Mouse (Mus musculus): ENCODE measurements around the gene Gatd1. TPM values are rescaled to one million over a fixed set of nuclear protein-coding genes. Genes with fewer than 3 reads are reported as not detected.
"Not testable (repeated sequence)": the region's sequence is repeated elsewhere in the genome, so short reads cannot be mapped to it uniquely, and the experiment has no call there.

Gatd1 gene
- polyA plus RNA-seq, 1 experiment from 2014 or later = 51.4 TPM

DNA sequence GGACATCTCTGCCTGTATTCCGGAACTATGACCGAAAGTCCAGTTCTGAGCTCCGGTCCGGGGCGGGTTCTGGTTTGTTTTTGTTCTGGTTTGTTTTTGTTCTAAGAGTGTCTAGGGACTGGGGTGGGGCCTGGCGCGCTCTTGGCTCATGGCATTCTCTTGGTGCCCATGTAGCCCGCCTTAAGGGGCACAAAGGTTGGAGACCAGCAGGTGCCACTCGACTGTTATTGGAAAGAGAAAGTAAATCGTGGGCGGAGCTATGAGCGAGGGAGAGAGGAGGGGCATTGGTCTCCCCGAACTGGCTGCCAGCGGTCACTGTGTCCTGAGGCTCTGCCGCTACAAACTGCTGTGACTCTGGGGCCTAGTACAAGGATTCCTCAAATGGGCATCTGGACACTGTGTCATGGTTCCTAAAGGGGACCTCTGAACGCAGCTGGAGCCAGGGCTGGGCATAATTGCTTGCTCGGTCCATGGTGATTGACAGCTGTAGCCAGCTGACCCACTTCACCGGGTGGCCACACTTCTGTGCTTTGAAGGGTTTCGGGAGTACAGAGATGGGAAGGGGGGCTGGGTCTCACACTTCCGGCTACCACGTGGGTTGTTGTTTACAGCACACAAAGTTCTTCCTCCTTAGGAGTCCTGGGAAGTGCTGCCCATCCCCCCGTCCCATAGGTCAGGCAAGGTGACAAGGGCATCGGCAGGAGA lies 41.8 kb upstream of the Gatd1 start:
- Histone ChIP-seq H3K4me2 (peak overlapping the region; percentile 89), H3K4me1 (replicated peaks) (peaks cover 24% of the 10 kb centered on the region), H3K36me3 (peaks cover 36% of the 10 kb centered on the region), H3K9ac (peak overlapping the region; percentile 83), H3K4me3 (peak overlapping the region; percentile 69), H3K27me3 (peaks cover 23% of the 10 kb centered on the region), H3K27ac (replicated peaks) (peak overlapping the region; percentile 71), H3K9me3 (no peaks in the 10 kb centered on the region)
- peak; percentile 52; the same call in 1 of the 2 replicates for ATAC-seq (ENCODE audit: low read depth)
- under 1% methylated on average over 23 of the region's 23 CpGs for WGBS

DNA sequence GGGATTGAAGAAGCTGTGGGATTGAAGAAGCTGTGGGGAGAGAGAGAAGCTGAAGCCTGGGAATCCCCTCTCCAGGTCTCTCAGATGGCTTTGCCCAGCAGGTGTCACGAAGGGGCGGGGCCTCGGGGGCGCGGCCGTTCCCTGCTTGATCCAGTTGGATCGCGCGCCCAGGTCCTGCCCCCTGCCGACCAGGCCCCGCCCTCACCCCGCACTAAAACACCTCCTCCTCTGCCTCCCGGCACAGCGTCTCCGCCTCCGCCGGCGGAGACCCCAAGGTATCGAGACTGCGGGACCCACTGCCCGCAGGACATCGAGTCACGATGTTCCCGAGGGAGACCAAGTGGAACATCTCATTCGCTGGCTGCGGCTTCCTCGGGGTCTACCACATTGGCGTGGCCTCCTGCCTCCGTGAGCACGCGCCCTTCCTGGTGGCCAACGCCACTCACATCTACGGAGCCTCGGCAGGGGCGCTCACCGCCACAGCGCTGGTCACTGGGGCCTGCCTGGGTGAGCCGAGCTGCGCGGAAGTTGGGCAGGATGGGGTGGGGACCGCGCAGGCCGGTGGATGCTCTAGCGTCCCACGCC lies 41.1 kb upstream of the Gatd1 start, which contains the start of gene Pnpla2:
Pnpla2 (plus strand) TSS at position 232 of the 585 bp plus-strand sequence.
- Histone ChIP-seq H3K36me3 (peaks cover 39% of the 10 kb centered on the region), H3K4me1 (replicated peaks) (peaks cover 24% of the 10 kb centered on the region), H3K4me3 (peak within 1 kb of the TSS; percentile 69), H3K9me3 (no peaks in the 10 kb centered on the region), H3K9ac (peak within 1 kb of the TSS; percentile 83), H3K27me3 (peaks cover 16% of the 10 kb centered on the region), H3K4me2 (peak within 1 kb of the TSS; percentile 89), H3K27ac (replicated peaks) (peak within 1 kb of the TSS; percentile 71)
- ATAC-seq (ENCODE audit: low read depth) = peak; percentile 79
- under 1% methylated on average over 45 of the region's 45 CpGs for WGBS

DNA sequence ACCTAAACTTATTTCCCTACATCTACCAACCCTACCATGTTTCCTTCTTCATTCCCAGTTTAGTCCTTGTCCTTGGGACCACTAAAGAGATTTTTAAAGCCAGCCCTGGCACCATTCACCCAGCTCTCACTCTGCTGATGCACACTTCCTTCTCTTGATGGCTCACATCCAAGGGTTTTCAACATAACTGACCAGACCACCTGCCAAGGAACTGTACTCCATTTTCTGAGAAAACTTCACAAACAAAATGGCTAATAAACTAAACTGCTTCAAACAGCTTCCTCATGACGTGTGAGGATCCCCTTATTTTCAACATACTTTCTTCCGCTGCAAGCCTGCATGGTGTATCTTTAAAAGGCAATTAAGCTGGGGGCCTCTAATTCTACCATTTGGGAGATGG lies 39.7 kb upstream of the Gatd1 start:
- peaks cover 28% of the 10 kb centered on the region for H3K4me1 ChIP-seq (replicated peaks)
- peaks cover 39% of the 10 kb centered on the region for H3K36me3 ChIP-seq
- H3K9ac ChIP-seq = no peak overlapping the region
- 0 out of 2 replicates have a peak, but pooled peaks cover 4% of the 10 kb centered on the region for H3K27me3 ChIP-seq
- WGBS = 78% methylated on average over 2 of the region's 2 CpGs
- H3K4me2 ChIP-seq = no peak overlapping the region
- H3K4me3 ChIP-seq = no peak overlapping the region
- H3K27ac ChIP-seq (replicated peaks) = no peak overlapping the region
- ATAC-seq (ENCODE audit: low read depth) = no peak
- no peaks in the 10 kb centered on the region for H3K9me3 ChIP-seq

DNA sequence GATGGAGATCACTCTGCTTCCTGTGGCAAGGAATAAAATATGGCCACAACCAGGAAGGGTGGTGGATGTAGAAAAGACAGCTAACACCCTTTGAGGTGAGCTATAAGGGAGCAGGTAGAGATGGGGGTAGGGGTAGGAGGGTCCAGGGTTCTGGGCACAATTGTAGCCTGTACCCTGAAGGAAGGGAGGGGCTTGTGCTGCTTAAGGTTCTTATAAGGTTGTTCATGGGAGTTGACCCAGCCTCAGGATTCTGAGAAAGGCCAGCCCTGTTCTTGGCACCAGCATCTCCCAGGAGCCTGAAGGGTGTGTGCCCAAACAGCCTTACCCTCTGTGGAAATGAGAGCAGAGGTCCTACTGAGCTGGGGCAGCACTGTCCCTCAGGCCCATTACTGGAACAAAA lies 38.0 kb upstream of the Gatd1 start:
- Histone ChIP-seq H3K9me3 (no peaks in the 10 kb centered on the region), H3K9ac (no peak overlapping the region), H3K4me3 (no peak overlapping the region), H3K27ac (replicated peaks) (no peak overlapping the region), H3K27me3 (no peaks in the 10 kb centered on the region), H3K36me3 (peaks cover 41% of the 10 kb centered on the region), H3K4me2 (no peak overlapping the region), H3K4me1 (replicated peaks) (peaks cover 37% of the 10 kb centered on the region)
- ATAC-seq (ENCODE audit: low read depth) = no peak

DNA sequence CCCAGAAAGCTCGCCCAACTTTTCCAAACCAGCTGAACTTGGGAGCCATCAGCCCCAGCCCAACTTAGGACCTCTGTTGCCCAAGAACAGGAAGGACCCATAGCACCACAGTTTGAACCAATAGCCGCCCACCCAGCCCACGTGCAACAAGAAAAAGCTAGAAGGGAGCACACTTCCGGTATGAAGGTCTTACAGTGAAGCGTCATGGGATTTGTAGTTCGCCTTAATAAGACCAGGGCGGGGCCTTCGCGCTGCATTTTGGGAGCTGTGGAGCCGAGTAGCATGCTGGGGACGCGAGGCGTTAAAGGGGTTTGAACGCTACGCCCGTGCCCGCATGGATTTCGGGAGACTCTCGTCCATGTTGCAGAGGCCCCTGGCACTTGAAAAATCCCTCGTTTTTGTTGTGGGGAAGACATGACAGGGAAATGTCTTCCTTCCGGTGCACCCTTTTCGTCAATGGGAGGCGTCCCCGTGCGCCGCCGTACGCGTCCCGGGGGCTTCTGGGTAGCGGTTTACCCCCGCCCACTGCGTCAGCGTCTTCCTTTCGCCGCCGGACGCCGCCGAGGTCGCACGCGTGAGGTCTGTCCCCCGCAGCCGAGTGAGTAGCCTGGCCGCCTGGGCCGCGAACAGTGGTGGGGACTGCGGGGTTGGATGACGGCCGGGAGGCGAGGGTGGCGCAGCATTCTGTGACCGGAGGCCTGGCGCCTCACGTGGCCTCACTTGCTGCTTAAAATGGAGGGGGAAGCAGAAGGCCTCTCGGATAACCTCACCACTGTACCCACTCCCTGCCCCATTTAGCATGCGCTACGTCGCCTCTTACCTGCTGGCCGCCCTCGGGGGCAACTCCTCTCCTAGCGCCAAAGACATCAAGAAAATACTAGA lies 33.4 kb upstream of the Gatd1 start, which contains the start of gene Rplp2:
Rplp2 (plus strand) TSS at position 261 of the 882 bp plus-strand sequence.
- peaks cover 33% of the 10 kb centered on the region for H3K4me1 ChIP-seq (replicated peaks)
- peak; percentile 94 for ATAC-seq (ENCODE audit: low read depth)
- peak within 1 kb of the TSS; percentile 88 for H3K4me2 ChIP-seq
- WGBS = under 1% methylated on average over 63 of the region's 63 CpGs
- peak within 1 kb of the TSS; percentile 95 for H3K9ac ChIP-seq
- no peaks in the 10 kb centered on the region for H3K9me3 ChIP-seq
- H3K4me3 ChIP-seq = peak within 1 kb of the TSS; percentile 81
- no peaks in the 10 kb centered on the region for H3K27me3 ChIP-seq
- H3K36me3 ChIP-seq = peaks cover 40% of the 10 kb centered on the region
- peak within 1 kb of the TSS; percentile 95 for H3K27ac ChIP-seq (replicated peaks)

DNA sequence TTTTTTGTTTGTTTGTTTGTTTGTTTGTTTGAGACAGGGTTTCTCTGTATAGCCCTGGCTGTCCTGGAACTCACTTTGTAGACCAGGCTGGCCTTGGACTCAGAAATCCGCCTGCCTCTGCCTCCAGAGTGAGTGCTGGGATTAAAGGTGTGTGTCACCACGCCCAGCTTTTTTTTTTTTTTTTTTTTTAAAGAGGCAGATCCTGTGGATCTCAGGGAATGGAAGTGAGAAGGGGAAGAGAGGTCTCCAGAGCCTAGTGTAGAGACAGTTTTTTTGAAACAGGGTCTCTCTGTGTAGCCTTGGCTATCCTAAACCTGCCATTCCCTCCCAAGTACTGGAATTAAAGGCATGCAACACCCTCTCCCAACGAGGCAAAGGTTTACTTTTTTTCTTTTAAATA lies 32.4 kb upstream of the Gatd1 start:
- not testable (repeated sequence) for H3K27me3 ChIP-seq; H3K4me3 ChIP-seq; H3K27ac ChIP-seq (replicated peaks); H3K9ac ChIP-seq; H3K9me3 ChIP-seq; ATAC-seq (ENCODE audit: low read depth)
- Histone ChIP-seq H3K36me3 (peaks cover 30% of the 10 kb centered on the region), H3K4me2 (peak overlapping the region; percentile 88; the same call in 1 of the 2 replicates), H3K4me1 (replicated peaks) (peaks cover 42% of the 10 kb centered on the region)
- 86% methylated on average over 3 of the region's 3 CpGs for WGBS

DNA sequence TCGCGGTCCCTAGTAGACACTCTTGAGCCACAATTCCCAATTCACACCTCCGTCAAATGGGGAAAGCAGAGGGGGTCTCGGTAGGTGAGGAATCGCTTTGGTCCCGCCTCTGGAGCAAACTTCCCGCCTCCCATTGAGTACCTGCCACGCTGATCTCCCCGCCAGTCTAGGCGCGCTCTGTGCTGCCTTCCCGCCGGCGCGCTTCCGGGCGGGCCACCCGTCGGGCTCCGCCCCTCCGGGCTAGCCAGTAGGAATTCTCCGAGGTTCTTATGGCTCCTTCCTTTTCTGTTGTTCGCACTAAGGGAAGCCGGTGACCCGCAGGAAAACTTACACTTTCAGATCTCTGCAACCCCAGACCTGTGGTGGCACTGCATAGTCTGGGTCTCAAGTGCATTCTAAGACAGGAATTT lies 29.9 kb upstream of the Gatd1 start, which contains the start of gene Pidd1:
Pidd1 (minus strand) TSS at position 198 of the 410 bp plus-strand sequence.
- no peak within 1 kb of the TSS for H3K27ac ChIP-seq (replicated peaks)
- peak within 1 kb of the TSS; percentile 37 for H3K4me3 ChIP-seq
- peak within 1 kb of the TSS; percentile 62 for H3K9ac ChIP-seq
- no peaks in the 10 kb centered on the region for H3K9me3 ChIP-seq
- no peak for ATAC-seq (ENCODE audit: low read depth)
- peaks cover 47% of the 10 kb centered on the region for H3K4me1 ChIP-seq (replicated peaks)
- H3K27me3 ChIP-seq = no peaks in the 10 kb centered on the region
- under 1% methylated on average over 25 of the region's 25 CpGs for WGBS
- peak within 1 kb of the TSS; percentile 67 for H3K4me2 ChIP-seq
- peaks cover 5% of the 10 kb centered on the region; the same call in 1 of the 2 replicates for H3K36me3 ChIP-seq

DNA sequence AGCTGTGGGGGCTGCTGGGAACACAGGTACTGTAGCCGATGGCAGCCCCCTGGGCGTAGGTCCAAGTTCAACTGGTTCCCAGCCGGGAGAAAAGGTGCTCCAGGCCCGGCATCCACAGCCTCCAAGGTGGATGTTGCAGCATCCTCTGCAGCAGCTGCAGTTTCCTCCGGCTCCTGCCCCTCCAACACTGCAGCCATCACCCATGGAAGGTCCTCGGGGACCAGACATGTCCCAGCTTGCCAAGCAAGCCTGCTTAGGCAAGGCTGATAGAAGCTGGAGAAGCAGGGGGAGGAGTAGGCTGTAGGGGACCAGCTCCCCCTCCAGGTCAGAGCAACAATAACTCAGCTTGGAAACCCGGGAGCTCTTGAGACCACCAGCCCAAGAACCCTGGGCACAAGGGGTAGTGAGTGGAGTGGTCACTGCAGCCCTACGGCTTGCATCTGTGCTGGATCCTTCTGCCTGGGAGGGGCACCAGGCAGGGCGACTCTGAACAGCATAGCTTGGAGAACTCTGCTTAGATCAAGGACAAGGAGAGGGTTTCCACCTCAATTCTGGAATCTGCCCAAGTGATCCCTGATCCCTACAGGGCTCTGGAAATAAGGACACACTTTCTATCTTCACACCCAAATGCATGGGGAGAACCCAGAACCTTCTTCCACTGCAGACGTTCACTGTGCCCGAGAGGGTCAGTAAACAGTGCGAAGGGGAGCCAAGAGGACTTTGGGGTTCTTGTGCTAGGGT lies 29.3 kb upstream of the Gatd1 start:
- Histone ChIP-seq H3K4me2 (peak overlapping the region; percentile 67), H3K27ac (replicated peaks) (no peak overlapping the region), H3K4me3 (peak overlapping the region; percentile 37), H3K9me3 (no peaks in the 10 kb centered on the region), H3K4me1 (replicated peaks) (peaks cover 41% of the 10 kb centered on the region), H3K27me3 (no peaks in the 10 kb centered on the region), H3K36me3 (no peaks in the 10 kb centered on the region; the same call in 1 of the 2 replicates), H3K9ac (peak overlapping the region; percentile 62)
- ATAC-seq (ENCODE audit: low read depth) = no peak
- 23% methylated on average over 12 of the region's 12 CpGs for WGBS

DNA sequence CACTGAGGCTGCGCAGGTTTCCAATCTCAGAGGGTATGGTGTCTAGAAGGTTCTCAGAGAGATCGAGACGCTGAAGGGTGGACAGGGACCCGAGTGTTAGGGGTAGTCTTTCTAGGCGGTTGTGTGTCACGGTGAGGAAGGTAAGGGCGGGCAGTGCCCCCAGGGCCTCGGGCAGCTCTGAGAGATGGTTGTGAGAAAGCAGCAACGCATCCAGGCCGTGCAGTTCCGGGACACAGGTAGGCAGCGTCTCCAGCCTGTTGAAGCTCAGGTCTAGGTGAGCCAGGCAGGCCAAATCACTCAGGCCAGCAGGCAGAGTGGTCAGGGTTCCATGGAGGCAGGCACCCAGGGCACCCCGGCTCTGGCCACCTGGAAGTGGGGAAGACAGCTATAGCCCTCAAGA lies 28.3 kb upstream of the Gatd1 start:
- Histone ChIP-seq H3K4me1 (replicated peaks) (peaks cover 42% of the 10 kb centered on the region), H3K27me3 (no peaks in the 10 kb centered on the region), H3K36me3 (no peaks in the 10 kb centered on the region; the same call in 1 of the 2 replicates), H3K4me2 (peak overlapping the region; percentile 67; the same call in 1 of the 2 replicates), H3K27ac (replicated peaks) (no peak overlapping the region), H3K9ac (peak overlapping the region; percentile 62; the same call in 1 of the 2 replicates), H3K9me3 (no peaks in the 10 kb centered on the region), H3K4me3 (no peak overlapping the region)
- 95% methylated on average over 13 of the region's 13 CpGs for WGBS
- no peak for ATAC-seq (ENCODE audit: low read depth)

DNA sequence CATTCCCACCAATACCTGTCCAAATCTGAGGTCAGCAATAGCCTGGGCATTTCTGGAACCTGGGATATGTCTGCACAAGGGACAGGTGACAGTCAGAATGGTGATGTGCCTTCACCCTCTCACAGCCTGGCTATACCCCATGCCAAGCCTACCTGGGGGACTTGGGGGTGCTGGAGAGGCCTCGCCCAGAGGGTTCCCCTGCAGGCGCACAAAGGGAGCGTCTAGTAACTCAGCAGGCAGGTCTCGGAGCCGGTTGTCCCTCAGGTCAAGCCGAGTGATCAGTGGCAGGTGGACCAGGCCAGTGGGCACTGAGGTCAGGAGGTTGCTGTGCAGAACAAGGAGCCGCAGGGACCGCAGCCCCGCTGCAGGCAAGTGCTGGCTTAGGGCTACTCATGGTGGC lies 27.5 kb upstream of the Gatd1 start:
- no peak for ATAC-seq (ENCODE audit: low read depth)
- H3K36me3 ChIP-seq = no peaks in the 10 kb centered on the region; the same call in 1 of the 2 replicates
- no peaks in the 10 kb centered on the region for H3K27me3 ChIP-seq
- H3K27ac ChIP-seq (replicated peaks) = no peak overlapping the region
- H3K4me3 ChIP-seq = no peak overlapping the region
- no peaks in the 10 kb centered on the region for H3K9me3 ChIP-seq
- WGBS = 89% methylated on average over 9 of the region's 9 CpGs
- peaks cover 49% of the 10 kb centered on the region for H3K4me1 ChIP-seq (replicated peaks)
- 0 out of 2 replicates have a peak overlapping the region, but pooled peaks have one; percentile 5 for H3K9ac ChIP-seq
- H3K4me2 ChIP-seq = no peak overlapping the region

DNA sequence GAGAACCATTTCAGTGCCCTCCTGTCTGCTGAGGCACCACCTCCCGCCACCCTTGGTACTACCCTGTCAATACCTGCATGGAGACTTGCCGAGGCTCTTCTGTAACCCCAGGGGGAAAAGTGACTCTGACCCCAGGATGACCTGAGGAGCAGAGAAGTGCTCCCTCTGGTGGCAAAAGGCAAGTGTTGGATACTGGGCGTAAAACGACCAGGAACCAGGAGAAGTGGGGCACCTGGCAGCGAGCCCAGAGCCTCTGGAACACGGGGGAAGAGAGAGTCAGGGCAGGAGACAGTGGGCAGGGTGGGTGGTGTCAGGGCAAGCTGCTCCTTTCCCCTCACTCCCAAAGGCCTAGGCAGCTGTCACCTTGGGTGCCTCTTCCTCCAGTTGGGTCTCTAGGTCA lies 26.7 kb upstream of the Gatd1 start:
- Histone ChIP-seq H3K27ac (replicated peaks) (no peak overlapping the region), H3K4me2 (no peak overlapping the region), H3K9ac (peak overlapping the region; percentile 26; the same call in 1 of the 2 replicates), H3K4me1 (replicated peaks) (peaks cover 58% of the 10 kb centered on the region), H3K36me3 (no peaks in the 10 kb centered on the region; the same call in 1 of the 2 replicates), H3K4me3 (no peak overlapping the region), H3K27me3 (no peaks in the 10 kb centered on the region), H3K9me3 (no peaks in the 10 kb centered on the region)
- WGBS = 24% methylated on average over 6 of the region's 6 CpGs
- no peak for ATAC-seq (ENCODE audit: low read depth)
